Mouse (Mus musculus): ENCODE measurements around the gene Sf1.

Gene Sf1

GRCm38 (mm10) chr19:6341453-6342077 is 21.9 kb upstream of the Sf1 start:
- DNase-seq (ENCODE audit: low spot score in 2 of 2), result no peak

GRCm38 (mm10) chr19:6342276-6342933 is 21.1 kb upstream of the Sf1 start:
- no peak for DNase-seq (ENCODE audit: low spot score in 2 of 2)

- no peak for DNase-seq (ENCODE audit: low spot score in 2 of 2)
Observed at GRCm38 (mm10) chr19:6343066-6343925, 20.2 kb upstream of the Sf1 start.

GRCm38 (mm10) chr19:6343996-6344395 is 19.5 kb upstream of the Sf1 start:
- DNase-seq (ENCODE audit: low spot score in 2 of 2), result no peak

- no peak for DNase-seq (ENCODE audit: low spot score in 2 of 2)
Observed at GRCm38 (mm10) chr19:6346023-6346422, 17.5 kb upstream of the Sf1 start.

- no peak for DNase-seq (ENCODE audit: low spot score in 2 of 2)
Observed at GRCm38 (mm10) chr19:6346661-6347060, 16.8 kb upstream of the Sf1 start.

- no peak for DNase-seq (ENCODE audit: low spot score in 2 of 2)
Observed at GRCm38 (mm10) chr19:6347615-6348014, 15.9 kb upstream of the Sf1 start.

GRCm38 (mm10) chr19:6348717-6349116 is 14.8 kb upstream of the Sf1 start:
- no peak for DNase-seq (ENCODE audit: low spot score in 2 of 2)

GRCm38 (mm10) chr19:6349215-6349983 is 14.1 kb upstream of the Sf1 start:
- DNase-seq (ENCODE audit: low spot score in 2 of 2), result no peak

GRCm38 (mm10) chr19:6351431-6352106 is 11.9 kb upstream of the Sf1 start:
- DNase-seq (ENCODE audit: low spot score in 2 of 2), result no peak

GRCm38 (mm10) chr19:6352107-6352505 is 11.4 kb upstream of the Sf1 start:
- no peak for DNase-seq (ENCODE audit: low spot score in 2 of 2)

- DNase-seq (ENCODE audit: low spot score in 2 of 2), result no peak
Observed at GRCm38 (mm10) chr19:6354030-6354429, 9.5 kb upstream of the Sf1 start.

GRCm38 (mm10) chr19:6361291-6361690 is 2.2 kb upstream of the Sf1 start:
- no peak for DNase-seq (ENCODE audit: low spot score in 2 of 2)

GRCm38 (mm10) chr19:6363091-6363410 is 439 bp upstream of the Sf1 start:
- no peak for DNase-seq (ENCODE audit: low spot score in 2 of 2)

- DNase-seq (ENCODE audit: low spot score in 2 of 2), result peak; percentile 91 to 94
Observed at GRCm38 (mm10) chr19:6364317-6364725, 831 bp downstream of the Sf1 start.

- no peak for DNase-seq (ENCODE audit: low spot score in 2 of 2)
Observed at GRCm38 (mm10) chr19:6364842-6365241, 1.4 kb downstream of the Sf1 start.

- DNase-seq (ENCODE audit: low spot score in 2 of 2), result no peak
Observed at GRCm38 (mm10) chr19:6370175-6370574, 6.7 kb downstream of the Sf1 start.

- DNase-seq (ENCODE audit: low spot score in 2 of 2), result no peak
Observed at GRCm38 (mm10) chr19:6372433-6372832, 8.9 kb downstream of the Sf1 start.

- peak; percentile 79 to 83 for DNase-seq (ENCODE audit: low spot score in 2 of 2)
Observed at GRCm38 (mm10) chr19:6373539-6374400, 10.3 kb downstream of the Sf1 start.

GRCm38 (mm10) chr19:6374571-6374970 is 11.1 kb downstream of the Sf1 start:
- DNase-seq (ENCODE audit: low spot score in 2 of 2), result no peak
